Mouse (Mus musculus): Measurements from ENCODE around the gene Tmem50a. TPM values are rescaled to one million over a fixed set of nuclear protein-coding genes. Genes with fewer than 3 reads are reported as not detected.

Tmem50a gene
- 100 to 1,000 TPM; 200 to 410 (median 314) TPM for total RNA-seq (2022)

DNA sequence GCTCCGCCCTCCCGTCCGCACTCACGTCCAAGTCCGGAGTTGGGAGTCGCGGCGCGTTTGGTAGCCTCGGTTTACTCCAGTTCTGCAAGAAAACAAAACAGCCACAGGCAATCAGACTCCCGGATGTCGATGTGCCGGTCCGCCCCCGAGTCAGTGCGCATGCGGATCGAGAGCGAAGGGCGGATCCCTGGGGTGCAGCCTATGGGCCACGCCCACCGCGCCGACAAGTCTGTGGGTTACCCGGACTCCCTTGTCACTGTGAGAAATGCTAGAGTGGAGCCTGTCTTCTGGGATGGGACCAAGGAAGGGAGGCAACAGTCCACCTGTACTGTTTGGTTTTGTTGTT lies at the start of gene Tmem50a:
Gene Tmem50a (minus strand): TSS at position 161 of the 346 bp plus-strand sequence.
- DNase-seq: peak; percentile 93

DNA sequence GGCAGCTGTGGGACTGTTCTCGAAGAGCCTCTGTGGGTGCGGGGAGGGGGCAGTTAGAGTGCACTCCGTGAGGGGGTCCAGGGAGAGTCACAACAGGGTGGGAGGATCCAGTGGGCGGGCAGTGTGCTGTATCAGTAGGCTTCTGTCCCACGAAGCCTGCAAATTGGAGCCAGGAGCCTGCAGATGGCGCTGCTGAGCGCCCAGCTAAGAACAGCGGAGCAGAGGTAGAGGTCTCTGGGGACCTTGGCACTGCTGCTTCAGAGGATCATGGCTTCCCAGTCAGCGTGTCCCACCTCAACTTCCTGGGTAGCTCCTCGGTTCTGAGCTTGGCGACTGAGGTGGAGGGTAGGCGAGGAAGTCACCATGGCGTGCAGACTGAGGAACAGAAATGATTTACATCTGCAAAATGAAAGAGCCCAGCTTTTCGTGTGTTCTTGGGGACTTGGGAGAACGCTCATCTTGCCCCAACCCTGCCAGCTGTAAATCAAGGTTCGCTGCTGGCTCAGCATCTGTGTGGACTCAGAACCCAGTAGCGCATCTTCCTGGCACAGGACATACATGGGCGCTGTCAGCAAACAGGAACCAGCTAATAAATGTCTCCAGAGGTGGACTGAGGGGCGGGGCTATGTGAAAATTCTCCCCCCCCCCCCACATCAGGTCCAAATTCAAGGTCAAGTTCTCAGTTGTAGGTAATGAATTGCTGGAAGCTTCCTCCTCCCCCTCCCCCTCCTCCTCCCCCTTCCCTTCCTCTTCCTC lies 48.4 kb upstream of the Tmem50a start:
- no peak for DNase-seq

DNA sequence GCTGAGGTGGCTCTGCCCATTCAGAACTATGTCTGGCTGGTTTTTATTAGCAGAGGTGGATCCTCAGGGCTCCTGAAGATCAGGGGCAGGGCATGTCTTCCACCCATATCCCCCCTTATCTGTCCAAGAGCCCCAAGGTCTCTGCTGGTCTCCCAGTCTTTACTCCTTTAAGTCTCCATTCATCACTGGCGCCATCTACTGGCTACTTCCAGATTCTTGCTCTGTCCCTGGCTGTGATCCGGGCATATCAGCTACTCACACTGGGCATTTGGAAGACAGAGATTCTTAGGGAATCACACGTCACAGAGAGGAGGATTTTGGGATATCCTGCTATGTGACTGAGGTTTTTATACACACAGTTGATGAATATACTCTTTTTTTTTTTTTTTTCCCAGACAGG lies 41.5 kb upstream of the Tmem50a start:
- DNase-seq: no peak

DNA sequence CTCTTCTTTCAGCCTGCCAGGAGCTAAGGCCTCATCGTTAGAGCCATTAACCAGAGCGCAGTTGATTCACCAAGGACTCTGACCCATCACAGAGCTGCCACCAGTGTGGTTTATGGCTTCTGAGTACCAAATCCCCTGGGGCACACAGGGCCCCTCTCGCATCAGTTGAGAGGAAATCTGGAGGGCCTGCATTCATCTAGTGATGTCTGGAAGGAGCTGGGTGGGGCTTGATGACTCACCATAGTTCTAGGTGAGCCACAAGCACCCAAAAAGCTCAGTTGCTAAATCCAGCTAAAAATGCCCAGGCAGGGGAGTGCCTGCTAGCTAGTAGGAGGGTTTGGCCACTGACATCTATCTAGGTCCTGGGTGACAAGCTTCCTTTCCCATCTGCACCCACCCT lies 41.0 kb upstream of the Tmem50a start:
- DNase-seq: no peak

- DNase-seq: no peak
Observed at GRCm38 (mm10) chr4:134955196-134955595, 40.4 kb upstream of the Tmem50a start.

GRCm38 (mm10) chr4:134954461-134954860 lies 39.6 kb upstream of the Tmem50a start:
- DNase-seq: no peak

DNA sequence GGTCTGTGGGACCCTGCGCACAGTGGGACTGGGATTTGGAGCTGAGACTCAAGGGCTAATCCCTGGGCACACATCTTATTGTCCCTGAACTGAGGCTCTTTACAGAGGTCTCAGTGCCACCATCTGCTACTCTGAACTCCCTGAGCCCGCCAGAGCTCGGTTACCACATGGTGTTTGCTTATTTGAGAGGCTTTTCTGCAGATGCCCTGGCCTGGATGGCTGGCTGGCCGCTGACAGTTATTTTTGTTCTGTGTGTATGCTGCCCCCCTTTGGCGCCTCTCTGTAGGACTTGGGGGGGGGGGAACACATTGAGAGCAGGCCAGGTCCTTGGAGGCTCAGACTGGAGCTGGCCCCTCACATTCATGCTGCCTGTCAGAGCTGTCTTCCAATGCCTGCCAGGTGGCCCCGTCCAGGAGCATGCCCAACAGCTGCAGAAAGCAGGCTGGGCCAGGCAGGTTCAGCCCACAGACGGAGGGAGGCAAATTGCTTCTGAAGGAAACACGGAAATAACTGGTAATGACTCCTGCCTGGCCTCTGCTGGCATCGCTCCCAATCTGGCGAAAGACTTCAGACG lies 35.8 kb upstream of the Tmem50a start:
- DNase-seq: no peak

- DNase-seq: peak; percentile 42
Observed at GRCm38 (mm10) chr4:134946024-134946744, 31.4 kb upstream of the Tmem50a start.

DNA sequence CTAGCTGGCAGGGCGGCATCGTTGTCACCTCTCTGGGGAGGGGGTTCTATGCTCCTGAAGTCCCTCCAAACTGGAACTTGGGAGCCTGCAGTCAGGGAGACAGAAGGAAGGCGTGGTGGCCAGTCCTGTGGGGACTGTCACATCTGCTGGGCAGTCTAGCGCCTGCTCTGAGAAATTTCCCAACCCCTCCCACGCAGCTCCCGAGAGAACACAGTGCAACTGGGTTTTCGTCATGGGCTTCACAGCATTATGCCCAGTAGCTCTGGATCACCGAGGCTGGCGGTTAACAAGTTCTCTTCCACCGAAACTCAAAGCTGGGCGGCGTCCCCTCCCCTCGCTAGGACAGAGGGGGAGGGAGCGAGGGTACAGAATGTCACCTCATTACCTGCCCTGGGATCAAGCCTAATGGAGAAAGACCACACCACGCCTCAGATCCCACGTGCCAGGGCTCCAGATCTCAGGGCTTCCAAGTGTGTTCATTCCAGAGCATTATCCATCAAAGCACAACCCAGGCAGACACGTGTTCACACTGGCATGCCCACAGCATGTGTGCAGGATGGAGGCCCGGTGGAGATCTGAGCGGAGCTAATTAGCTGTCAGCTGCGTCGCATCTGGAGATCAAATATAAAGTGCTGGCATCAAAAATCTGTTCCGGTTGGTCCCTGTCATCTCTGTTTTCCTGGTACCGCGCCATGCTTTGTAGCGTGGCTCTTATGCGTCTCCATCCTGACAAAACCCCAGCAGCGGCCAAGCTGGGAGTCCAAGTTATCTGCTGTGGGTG lies 29.1 kb upstream of the Tmem50a start:
- DNase-seq: no peak

DNA sequence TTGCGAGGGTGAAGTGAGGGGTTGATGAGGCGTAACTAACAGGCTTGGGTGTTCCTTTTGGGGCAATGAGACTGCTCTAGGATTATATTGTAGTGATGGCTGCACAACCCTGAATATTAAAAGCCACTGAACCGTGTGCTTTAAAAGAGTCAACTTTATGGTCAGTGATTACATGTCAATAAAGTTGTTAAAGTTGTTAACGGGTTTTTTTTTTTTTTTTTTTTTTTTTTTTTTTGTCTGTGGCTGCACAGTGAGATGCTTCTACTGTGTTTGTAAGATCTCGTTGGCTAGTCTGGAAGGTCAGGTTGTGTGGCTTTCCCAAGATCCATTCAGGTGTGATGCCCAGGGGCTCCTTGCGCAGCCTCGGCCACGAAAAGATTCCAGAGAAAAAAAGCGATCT lies 25.1 kb upstream of the Tmem50a start:
- DNase-seq: no peak

GRCm38 (mm10) chr4:134937240-134938176 lies 22.7 kb upstream of the Tmem50a start:
- DNase-seq: no peak

GRCm38 (mm10) chr4:134930684-134931481 lies 16.1 kb upstream of the Tmem50a start, which contains the start of gene Syf2:
Gene Syf2 (plus strand): TSS chr4:134930898.
- DNase-seq: peak; percentile 94

DNA sequence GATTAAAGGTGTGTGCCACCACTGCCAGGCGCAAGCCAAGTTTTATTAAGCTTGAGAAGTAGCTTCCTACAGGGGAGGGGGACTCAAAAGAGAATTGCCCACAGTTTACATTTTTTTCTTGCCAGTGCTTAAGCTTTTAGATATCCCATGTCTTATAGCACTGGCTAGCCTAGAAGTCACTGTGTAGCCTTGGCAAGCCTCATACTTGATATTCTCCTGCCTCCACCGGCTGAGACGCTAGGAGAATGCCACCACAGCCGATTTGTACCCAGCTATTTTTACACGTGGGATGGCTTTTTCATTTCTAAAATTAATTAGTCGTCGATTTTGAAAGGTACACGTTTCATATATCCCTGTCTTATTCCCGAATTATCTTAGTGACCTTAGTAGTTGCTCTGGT lies 15.4 kb upstream of the Tmem50a start:
- no peak for DNase-seq

DNA sequence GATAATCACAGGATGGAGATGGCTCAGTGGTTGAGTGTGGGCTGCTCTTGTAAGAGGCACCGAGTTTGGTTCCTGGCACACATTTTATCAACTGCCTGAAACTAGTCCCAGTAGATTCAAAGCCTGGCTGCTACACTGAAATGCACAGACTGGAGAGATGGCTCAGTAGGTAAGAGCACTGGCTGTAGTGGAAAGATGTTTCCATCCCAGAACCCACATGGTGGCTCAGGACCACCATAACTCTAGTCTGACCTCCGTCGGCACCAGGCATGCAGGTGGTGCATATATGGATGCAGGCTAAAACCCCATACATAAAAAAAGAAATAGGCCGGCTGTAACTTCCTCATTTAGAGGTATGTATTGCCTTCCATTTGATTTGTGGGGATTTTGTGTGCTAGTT lies 14.7 kb upstream of the Tmem50a start:
- DNase-seq: no peak

GRCm38 (mm10) chr4:134928464-134928836 lies 13.6 kb upstream of the Tmem50a start:
- DNase-seq: no peak

DNA sequence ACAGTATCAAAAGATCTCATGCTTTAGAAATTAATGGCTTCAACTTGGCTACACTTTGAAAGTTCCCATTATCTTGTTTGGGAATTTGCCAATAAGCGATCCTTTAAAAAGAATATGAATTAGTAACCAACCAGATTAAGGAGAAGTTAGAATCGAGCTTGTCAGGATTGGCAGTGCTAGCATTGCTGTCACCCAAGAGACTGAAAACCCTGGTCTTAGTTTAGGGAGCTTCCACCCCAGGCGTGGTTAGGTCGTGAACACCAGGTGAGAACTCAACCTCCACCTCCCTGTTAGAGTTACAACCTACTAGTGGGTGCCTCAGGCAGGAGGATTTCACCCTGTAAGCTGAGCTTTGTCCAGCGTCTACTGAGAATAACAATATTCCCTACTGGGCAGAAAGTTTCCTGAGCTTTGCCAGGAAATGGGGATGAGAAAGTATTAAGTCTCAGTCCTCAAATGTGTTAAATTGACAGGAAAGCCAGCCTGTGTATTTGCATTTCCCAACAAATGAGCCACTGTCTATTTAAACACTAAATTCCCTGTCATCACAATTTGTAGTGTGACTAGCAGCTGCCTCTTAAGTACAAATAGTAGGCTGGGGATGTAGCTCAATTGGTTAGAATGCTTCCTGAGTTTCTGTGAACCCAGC lies 13.1 kb upstream of the Tmem50a start:
- no peak for DNase-seq

DNA sequence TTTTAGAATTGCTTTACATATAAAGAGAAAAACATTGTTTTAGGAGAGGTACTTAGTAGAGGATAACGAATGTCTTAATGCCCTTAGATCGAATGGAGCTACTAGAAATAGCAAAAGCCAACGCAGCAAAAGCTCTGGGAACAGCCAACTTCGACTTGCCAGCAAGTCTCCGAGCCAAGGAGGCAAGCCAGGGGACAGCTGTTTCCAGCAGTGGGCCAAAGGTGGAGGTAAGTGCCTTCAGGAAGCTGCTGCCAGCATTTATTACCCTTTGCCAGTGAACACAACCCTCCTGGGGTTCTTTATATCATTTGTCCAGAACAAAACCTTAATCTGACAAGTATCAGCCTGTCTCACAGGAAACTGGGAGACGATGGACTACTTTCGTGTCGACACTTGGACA lies 10.4 kb upstream of the Tmem50a start:
- DNase-seq: no peak

DNA sequence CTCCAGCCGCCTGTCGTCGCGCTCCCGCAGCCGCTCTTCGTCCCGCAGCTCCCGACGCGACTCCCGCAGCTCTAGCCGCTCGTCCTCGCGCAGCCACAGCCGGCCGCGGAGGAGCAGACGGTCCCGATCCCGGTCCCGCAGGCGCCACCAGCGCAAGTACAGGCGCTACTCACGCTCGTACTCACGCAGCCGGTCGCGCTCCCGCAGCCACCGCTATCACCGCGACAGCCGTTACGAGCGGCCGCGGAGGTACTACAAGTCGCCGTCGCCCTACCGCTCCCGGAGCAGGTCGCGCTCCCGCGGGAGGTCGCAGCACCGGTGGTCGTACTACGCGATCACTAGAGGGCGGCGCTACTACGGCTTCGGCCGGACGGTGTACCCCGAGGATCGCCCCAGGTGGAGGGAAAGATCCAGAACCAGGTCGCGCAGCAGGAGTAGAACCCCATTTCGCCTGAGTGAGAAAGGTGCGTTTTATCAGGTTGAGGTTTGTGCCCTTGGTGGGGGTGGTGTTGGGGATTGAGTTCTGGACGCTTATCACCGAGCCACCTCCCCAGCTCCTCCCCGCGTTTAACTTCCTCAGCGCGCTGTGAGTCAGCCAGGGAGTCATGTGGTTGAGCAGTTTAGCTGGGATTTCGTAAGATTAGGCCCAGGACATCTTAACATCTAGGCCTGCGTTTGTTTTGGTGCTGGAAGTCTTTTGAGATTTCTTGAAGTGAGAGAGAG lies 9.4 kb upstream of the Tmem50a start:
- DNase-seq: peak; percentile 85

- DNase-seq: peak; percentile 97
Observed at GRCm38 (mm10) chr4:134923258-134924018, 8.6 kb upstream of the Tmem50a start, which contains the start of gene Rsrp1. Gene Rsrp1 (plus strand): TSS chr4:134923592.
